Mouse (Mus musculus) brain, embryonic 14.5 days (tissue): ENCODE results near the gene Gar1.

Experiments
- CTCF ChIP-seq: fragments of 200-500 bp; IDR thresholded peaks from 2 replicates; pipeline ENCODE4 v1.5.1; 2012; ENCODE audit warnings: inconsistent platforms, mild to moderate bottlenecking, moderate library complexity, borderline replicate concordance; ENCODE audit not compliant: insufficient read depth, insufficient read length; ENCODE audit errors: extremely low read depth
- POLR2A ChIP-seq: fragments of 200-500 bp; IDR thresholded peaks from 2 replicates; pipeline ENCODE4 v1.6.1; 2012; ENCODE audit warnings: mild to moderate bottlenecking, inconsistent platforms, borderline replicate concordance; ENCODE audit not compliant: poor library complexity, insufficient read depth, insufficient read length, severe bottlenecking; ENCODE audit errors: extremely low read depth

DNA sequence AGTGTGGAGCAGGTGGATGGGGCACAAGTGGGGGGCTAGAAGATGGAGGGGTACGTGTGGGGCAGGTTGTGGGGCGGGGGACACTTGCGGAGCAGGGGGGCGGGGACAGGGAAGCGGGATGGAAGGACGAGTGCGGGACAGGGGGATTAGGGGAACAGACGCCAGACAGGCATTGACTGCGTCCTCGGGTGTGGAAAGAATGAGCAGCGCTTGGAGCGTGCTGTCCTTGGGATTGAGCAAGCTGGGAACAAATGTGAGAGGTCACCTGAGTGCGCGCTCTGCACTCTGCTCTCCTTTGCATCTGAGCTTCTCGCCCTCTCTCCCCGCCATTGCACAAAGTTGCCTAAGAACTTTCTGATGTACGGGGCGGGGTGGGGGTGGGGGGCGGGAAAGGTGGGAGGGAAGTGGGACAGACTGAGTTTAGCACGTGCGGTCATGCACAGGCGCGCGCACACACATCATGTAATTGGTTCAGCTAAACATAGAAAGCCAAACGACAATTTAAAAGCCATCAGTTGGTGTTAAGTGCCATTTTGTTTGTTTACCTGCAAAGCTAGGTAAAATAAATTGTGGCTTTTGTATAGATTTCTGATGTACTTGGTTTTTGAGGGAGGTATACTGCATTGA is 48.0 kb upstream of the Gar1 start:
- no peak for TF ChIP-seq CTCF
- no peak for TF ChIP-seq POLR2A
